Mouse (Mus musculus): ENCODE data around the gene Ccdc6. TPM values are rescaled to one million over a fixed set of nuclear protein-coding genes. Genes with fewer than 3 reads are reported as not detected.

The Ccdc6 gene
- polyA plus RNA-seq, 1 experiment from 2014 or later: 8.9 TPM

DNA sequence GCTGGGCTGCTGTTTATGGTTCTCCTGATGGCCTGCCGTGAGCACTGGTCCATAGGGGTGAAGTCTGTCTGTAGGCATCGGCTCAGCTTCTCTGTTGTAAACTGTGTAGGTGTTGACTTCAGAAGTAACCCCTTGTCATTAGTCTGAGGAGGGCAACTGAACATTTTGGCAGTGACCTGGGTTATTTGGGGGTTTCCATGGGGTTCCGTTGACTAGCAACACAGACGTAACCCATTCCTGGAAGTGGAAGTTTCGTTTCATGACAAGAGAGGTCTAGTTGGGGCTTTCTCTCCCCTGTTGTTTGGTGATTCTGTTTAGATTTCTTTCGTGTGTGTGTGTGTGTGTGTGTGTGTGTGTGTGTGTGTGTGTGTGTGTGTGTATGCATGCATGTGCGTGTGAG, 19.5 kb downstream of the Ccdc6 start:
- no peak for ATAC-seq (ENCODE audit: low read depth)
- no peak for DNase-seq

GRCm38 (mm10) chr10:70119451-70119850, 22.5 kb downstream of the Ccdc6 start:
- no peak for DNase-seq
- Histone ChIP-seq H3K9me3 (replicated peaks) (no peaks in the 10 kb centered on the region), H3K27ac (peak overlapping the region; percentile 85), H3K9ac (peak overlapping the region; percentile 57; the same call in 1 of the 2 replicates), H3K4me2 (peak overlapping the region; percentile 68), H3K27me3 (no peaks in the 10 kb centered on the region), H3K36me3 (0 out of 2 replicates have a peak, but pooled peaks cover 2% of the 10 kb centered on the region), H3K4me3 (replicated peaks) (no peak overlapping the region), H3K4me1 (replicated peaks) (peaks cover 66% of the 10 kb centered on the region)
- 43% methylated on average over 9 of the region's 9 CpGs for WGBS (ENCODE audit: insufficient replicate concordance)
- no peak for ATAC-seq (ENCODE audit: low read depth)

More for the DNA sequence above, 19.5 kb downstream of the Ccdc6 start:
- Histone ChIP-seq H3K4me2 (no peak overlapping the region), H3K27me3 (no peaks in the 10 kb centered on the region), H3K9ac (no peak overlapping the region), H3K4me1 (replicated peaks) (peaks cover 49% of the 10 kb centered on the region), H3K36me3 (peaks cover 11% of the 10 kb centered on the region), H3K4me3 (replicated peaks) (no peak overlapping the region), H3K27ac (no peak overlapping the region), H3K9me3 (replicated peaks) (no peaks in the 10 kb centered on the region)
- WGBS (ENCODE audit: insufficient replicate concordance): 81% methylated on average over 7 of the region's 7 CpGs

DNA sequence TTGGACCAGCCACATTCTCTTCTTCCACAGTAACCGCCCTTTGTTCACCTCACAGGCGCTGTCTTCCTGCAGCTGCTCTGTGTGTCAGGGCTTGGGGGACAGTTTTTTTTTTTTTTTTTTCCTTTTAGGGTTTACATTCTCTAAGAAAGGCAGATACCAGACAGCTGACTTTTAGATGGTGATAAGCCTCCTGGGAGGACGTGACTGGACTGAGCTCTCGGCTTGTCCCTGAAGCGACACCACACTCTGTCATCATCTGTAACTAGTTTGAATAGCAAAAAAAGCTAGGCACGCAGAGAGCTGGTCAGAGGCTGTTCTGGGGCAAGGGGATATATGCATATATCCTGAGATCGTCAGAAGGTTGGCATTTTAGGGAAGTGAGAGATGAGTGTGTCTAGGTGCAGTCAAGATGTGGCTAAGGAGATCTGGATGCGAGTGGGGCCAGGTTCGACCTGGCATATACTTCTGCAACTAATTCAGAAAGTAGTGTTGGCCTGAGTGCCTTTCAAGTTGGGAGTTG, 23.0 kb downstream of the Ccdc6 start:
- Histone ChIP-seq H3K4me1 (replicated peaks) (peaks cover 70% of the 10 kb centered on the region), H3K36me3 (0 out of 2 replicates have a peak, but pooled peaks cover 2% of the 10 kb centered on the region), H3K27ac (peak overlapping the region; percentile 85), H3K9ac (peak overlapping the region; percentile 57), H3K4me2 (peak overlapping the region; percentile 68), H3K9me3 (replicated peaks) (no peaks in the 10 kb centered on the region), H3K27me3 (no peaks in the 10 kb centered on the region), H3K4me3 (replicated peaks) (no peak overlapping the region)
- no peak for DNase-seq
- WGBS (ENCODE audit: insufficient replicate concordance): 24% methylated on average over 9 of the region's 9 CpGs
- ATAC-seq (ENCODE audit: low read depth): peak; percentile 54

GRCm38 (mm10) chr10:70120671-70121405, 23.9 kb downstream of the Ccdc6 start:
- peak overlapping the region; percentile 34 for H3K4me3 ChIP-seq (replicated peaks)
- peaks cover 80% of the 10 kb centered on the region for H3K4me1 ChIP-seq (replicated peaks)

DNA sequence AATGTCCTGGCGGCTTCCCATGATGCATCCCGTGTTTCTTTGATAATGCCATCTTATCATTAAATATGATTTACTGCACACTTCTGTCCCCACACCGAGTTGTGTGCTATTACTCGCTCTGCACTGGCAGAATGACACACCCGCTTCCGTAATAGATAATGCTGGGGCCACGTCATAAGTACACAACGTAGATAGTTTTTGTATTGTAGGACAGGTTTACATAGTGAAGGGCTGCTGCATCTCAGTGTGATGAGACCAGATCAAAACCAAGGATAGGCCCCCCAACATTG, 24.4 kb downstream of the Ccdc6 start:
- H3K4me1 ChIP-seq (replicated peaks): peaks cover 80% of the 10 kb centered on the region
- H3K27me3 ChIP-seq: no peaks in the 10 kb centered on the region
- no peaks in the 10 kb centered on the region for H3K9me3 ChIP-seq (replicated peaks)
- H3K4me3 ChIP-seq (replicated peaks): peak overlapping the region; percentile 34
- H3K27ac ChIP-seq: peak overlapping the region; percentile 85
- peak overlapping the region; percentile 68 for H3K4me2 ChIP-seq
- peak; percentile 69 for ATAC-seq (ENCODE audit: low read depth)
- 15% methylated on average over 8 of the region's 8 CpGs for WGBS (ENCODE audit: insufficient replicate concordance)
- H3K9ac ChIP-seq: peak overlapping the region; percentile 57
- peak; percentile 22 for DNase-seq
- H3K36me3 ChIP-seq: 0 out of 2 replicates have a peak, but pooled peaks cover 2% of the 10 kb centered on the region

More at GRCm38 (mm10) chr10:70120671-70121405, 23.9 kb downstream of the Ccdc6 start:
- Histone ChIP-seq H3K27ac (peak overlapping the region; percentile 85), H3K36me3 (0 out of 2 replicates have a peak, but pooled peaks cover 2% of the 10 kb centered on the region), H3K9me3 (replicated peaks) (no peaks in the 10 kb centered on the region), H3K27me3 (no peaks in the 10 kb centered on the region), H3K4me2 (peak overlapping the region; percentile 68), H3K9ac (peak overlapping the region; percentile 57)
- DNase-seq (no peak), ATAC-seq (ENCODE audit: low read depth) (peak; percentile 57)
- WGBS (ENCODE audit: insufficient replicate concordance): 45% methylated on average over 17 of the region's 17 CpGs

DNA sequence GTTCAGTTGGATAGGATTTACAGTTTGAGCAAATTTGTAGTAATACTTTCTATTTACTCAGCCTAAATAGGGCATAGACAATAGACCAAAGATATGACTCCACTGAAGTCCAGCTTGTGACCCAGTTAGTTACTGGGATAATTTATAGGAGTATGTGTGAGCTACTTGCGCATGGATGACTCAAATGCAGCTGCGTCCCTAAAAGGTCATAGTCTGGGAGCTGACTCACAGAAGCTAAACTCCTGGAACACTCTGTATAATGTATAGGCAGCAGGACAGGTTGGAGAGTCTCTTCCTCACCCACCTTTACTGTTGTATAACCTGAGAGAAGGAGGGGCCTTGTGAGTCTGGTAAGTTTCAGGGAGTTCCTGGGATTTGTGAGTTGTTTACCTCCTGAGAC, 26.5 kb downstream of the Ccdc6 start:
- no peaks in the 10 kb centered on the region for H3K27me3 ChIP-seq
- no peak overlapping the region for H3K4me3 ChIP-seq (replicated peaks)
- H3K9ac ChIP-seq: no peak overlapping the region
- 99% methylated on average over 2 of the region's 2 CpGs for WGBS (ENCODE audit: insufficient replicate concordance)
- H3K4me2 ChIP-seq: no peak overlapping the region
- ATAC-seq (ENCODE audit: low read depth): no peak
- no peaks in the 10 kb centered on the region for H3K9me3 ChIP-seq (replicated peaks)
- H3K4me1 ChIP-seq (replicated peaks): peaks cover 93% of the 10 kb centered on the region
- H3K36me3 ChIP-seq: 0 out of 2 replicates have a peak, but pooled peaks cover 2% of the 10 kb centered on the region
- no peak overlapping the region for H3K27ac ChIP-seq
- DNase-seq: no peak

DNA sequence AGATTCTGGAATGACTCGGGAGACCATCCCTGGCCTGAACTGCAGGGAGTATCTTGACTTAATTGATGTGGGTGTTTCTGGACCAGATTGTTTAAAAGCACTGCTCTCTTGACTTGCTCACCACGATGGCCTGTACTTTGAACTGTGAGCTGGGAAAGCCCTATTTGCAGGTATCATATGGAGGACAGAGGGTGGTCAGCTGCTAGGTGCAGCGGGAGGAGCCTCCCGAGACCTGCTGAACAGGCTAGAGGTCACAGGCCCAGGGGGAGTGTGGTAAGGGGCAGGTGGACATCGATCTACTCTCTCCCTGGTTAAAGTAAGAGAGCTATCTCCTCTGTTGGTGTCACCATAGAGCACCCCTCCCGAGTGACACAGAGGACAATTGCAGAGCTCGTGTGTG, 28.6 kb downstream of the Ccdc6 start:
- H3K9me3 ChIP-seq (replicated peaks): no peaks in the 10 kb centered on the region
- H3K27me3 ChIP-seq: no peaks in the 10 kb centered on the region
- peak overlapping the region; percentile 93 for H3K27ac ChIP-seq
- ATAC-seq (ENCODE audit: low read depth) (peak; percentile 4; the same call in 1 of the 2 replicates), DNase-seq (no peak)
- H3K36me3 ChIP-seq: 0 out of 2 replicates have a peak, but pooled peaks cover 2% of the 10 kb centered on the region
- H3K4me2 ChIP-seq: peak overlapping the region; percentile 65; the same call in 1 of the 2 replicates
- WGBS (ENCODE audit: insufficient replicate concordance): 61% methylated on average over 7 of the region's 7 CpGs
- peaks cover 93% of the 10 kb centered on the region for H3K4me1 ChIP-seq (replicated peaks)
- no peak overlapping the region for H3K9ac ChIP-seq
- H3K4me3 ChIP-seq (replicated peaks): no peak overlapping the region

- peak; percentile 90 for ATAC-seq (ENCODE audit: low read depth)
- H3K9me3 ChIP-seq (replicated peaks): no peaks in the 10 kb centered on the region
- peak; percentile 66 for DNase-seq
- H3K36me3 ChIP-seq: 0 out of 2 replicates have a peak, but pooled peaks cover 2% of the 10 kb centered on the region
- H3K27me3 ChIP-seq: no peaks in the 10 kb centered on the region
- H3K4me2 ChIP-seq: peak overlapping the region; percentile 65
- 13% methylated on average over 8 of the region's 8 CpGs for WGBS (ENCODE audit: insufficient replicate concordance)
- H3K4me3 ChIP-seq (replicated peaks): peak overlapping the region; percentile 25
- peak overlapping the region; percentile 64 for H3K9ac ChIP-seq
- H3K27ac ChIP-seq: peak overlapping the region; percentile 93
- H3K4me1 ChIP-seq (replicated peaks): peaks cover 94% of the 10 kb centered on the region
Measured at GRCm38 (mm10) chr10:70127273-70127672, 30.4 kb downstream of the Ccdc6 start.

- Histone ChIP-seq H3K9me3 (replicated peaks) (no peaks in the 10 kb centered on the region), H3K4me2 (peak overlapping the region; percentile 65; the same call in 1 of the 2 replicates), H3K4me1 (replicated peaks) (peaks cover 95% of the 10 kb centered on the region), H3K27ac (peak overlapping the region; percentile 93), H3K36me3 (0 out of 2 replicates have a peak, but pooled peaks cover 2% of the 10 kb centered on the region), H3K27me3 (no peaks in the 10 kb centered on the region), H3K4me3 (replicated peaks) (no peak overlapping the region), H3K9ac (peak overlapping the region; percentile 29; the same call in 1 of the 2 replicates)
- no peak for DNase-seq
- ATAC-seq (ENCODE audit: low read depth): no peak
- WGBS (ENCODE audit: insufficient replicate concordance): 63% methylated on average over 8 of the region's 8 CpGs
Measured at GRCm38 (mm10) chr10:70128408-70128807, 31.5 kb downstream of the Ccdc6 start.

DNA sequence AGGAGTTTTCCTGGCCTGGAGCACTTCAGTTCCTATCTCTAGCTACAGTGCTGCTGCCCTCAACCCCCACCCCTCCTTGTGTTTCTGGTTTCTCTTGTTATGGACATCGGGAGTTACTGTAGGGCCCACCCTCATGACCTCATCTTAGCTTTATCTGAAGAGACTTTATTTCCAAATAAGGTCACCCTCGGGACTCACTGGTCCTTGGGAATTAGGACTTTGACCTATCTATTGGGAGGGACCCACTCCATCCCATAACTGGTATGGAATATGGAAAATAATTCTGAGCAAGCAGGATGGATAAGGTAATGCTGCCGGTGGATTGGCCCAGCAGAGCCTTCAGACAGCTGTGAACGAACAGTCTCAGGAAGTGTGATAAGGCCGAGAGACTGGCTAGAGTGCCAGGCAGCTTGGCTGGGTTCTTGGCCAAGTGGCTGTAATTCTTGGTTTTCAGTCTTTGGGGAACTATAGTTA, 35.2 kb downstream of the Ccdc6 start:
- ATAC-seq (ENCODE audit: low read depth): peak; percentile 41
- Histone ChIP-seq H3K27me3 (no peaks in the 10 kb centered on the region), H3K27ac (peak overlapping the region; percentile 85), H3K4me2 (peak overlapping the region; percentile 47), H3K9me3 (replicated peaks) (no peaks in the 10 kb centered on the region), H3K36me3 (no peaks in the 10 kb centered on the region), H3K4me1 (replicated peaks) (peaks cover 79% of the 10 kb centered on the region), H3K9ac (peak overlapping the region; percentile 55), H3K4me3 (replicated peaks) (no peak overlapping the region)
- WGBS (ENCODE audit: insufficient replicate concordance): 6% methylated on average over 5 of the region's 5 CpGs
- DNase-seq: peak; percentile 19

DNA sequence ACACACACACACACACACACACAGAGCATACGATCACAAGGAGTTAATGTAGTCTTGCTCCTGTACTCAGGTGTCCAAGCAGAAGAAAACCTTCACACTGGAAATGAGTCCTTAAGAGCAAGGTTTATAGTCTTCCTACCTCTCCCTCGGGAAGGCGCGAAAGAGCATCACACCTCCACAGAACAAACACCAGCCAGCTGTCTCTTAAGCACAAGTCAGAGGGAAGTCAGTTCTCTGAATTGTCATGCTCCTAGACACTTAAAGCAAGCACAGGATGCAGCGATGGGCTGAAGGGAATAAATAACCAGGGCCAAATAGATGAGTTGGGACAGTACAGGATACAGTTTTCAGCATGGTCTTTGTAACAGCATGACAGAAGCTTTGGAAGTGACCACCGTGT, 35.8 kb downstream of the Ccdc6 start:
- H3K27me3 ChIP-seq: no peaks in the 10 kb centered on the region
- peak overlapping the region; percentile 47 for H3K4me2 ChIP-seq
- no peak; the same call in 1 of the 2 replicates for ATAC-seq (ENCODE audit: low read depth)
- peak overlapping the region; percentile 85 for H3K27ac ChIP-seq
- no peaks in the 10 kb centered on the region for H3K9me3 ChIP-seq (replicated peaks)
- H3K4me1 ChIP-seq (replicated peaks): peaks cover 77% of the 10 kb centered on the region
- no peaks in the 10 kb centered on the region for H3K36me3 ChIP-seq
- no peak for DNase-seq
- H3K4me3 ChIP-seq (replicated peaks): no peak overlapping the region
- WGBS (ENCODE audit: insufficient replicate concordance): 51% methylated on average over 6 of the region's 6 CpGs
- H3K9ac ChIP-seq: peak overlapping the region; percentile 55
